Mouse (Mus musculus) limb, embryonic 11.5 days (tissue): Measurements from ENCODE around the gene Cdh18. TPM values are rescaled to one million over a fixed set of nuclear protein-coding genes. Genes with fewer than 3 reads are reported as not detected.

Experiments used
- ATAC-seq: fragments of 200-750 bp; cut with Nextera tagmentation; 2 replicates; pipeline ENCODE4 v1.8.0; 2017; ENCODE audit warnings: low read depth; ENCODE audit not compliant: insufficient number of reproducible peaks, low FRiP score, low TSS enrichment
- DNase-seq: peaks from one replicate; pipeline ENCODE4 v3.0.0-alpha.2; 2015; ENCODE audit warnings: low spot score
- H3K27ac ChIP-seq: fragments of 300-500 bp; sonication (generic); replicated peaks from 2 replicates; pipeline ENCODE4 v1.5.1; 2014; ENCODE audit warnings: low read depth, mild to moderate bottlenecking, low read length
- H3K27me3 ChIP-seq: fragments of 300-500 bp; sonication (generic); 2 replicates; pipeline ENCODE4 v1.6.1; 2014; ENCODE audit warnings: mild to moderate bottlenecking, low read length, mixed read lengths; ENCODE audit not compliant: control insufficient read depth, insufficient read depth
- H3K36me3 ChIP-seq: fragments of 300-500 bp; sonication (generic); 2 replicates; pipeline ENCODE4 v1.6.1; 2014; ENCODE audit warnings: mild to moderate bottlenecking, low read length, moderate library complexity, mixed read lengths; ENCODE audit not compliant: control insufficient read depth, insufficient read depth
- H3K4me1 ChIP-seq: fragments of 300-500 bp; sonication (generic); 2 replicates; pipeline ENCODE4 v1.6.1; 2014; ENCODE audit warnings: low read length, mixed read lengths; ENCODE audit not compliant: control insufficient read depth, insufficient read depth
- H3K4me2 ChIP-seq: fragments of 300-500 bp; sonication (generic); 2 replicates; pipeline ENCODE4 v1.6.1; 2014; ENCODE audit warnings: low read depth, mild to moderate bottlenecking, moderate library complexity; ENCODE audit not compliant: severe bottlenecking
- H3K4me3 ChIP-seq: fragments of 300-500 bp; sonication (generic); 2 replicates; pipeline ENCODE4 v1.5.1; 2014; ENCODE audit warnings: low read depth, low read length
- H3K9ac ChIP-seq: fragments of 300-500 bp; sonication (generic); 2 replicates; pipeline ENCODE4 v1.6.1; 2014; ENCODE audit warnings: mild to moderate bottlenecking, low read length
- H3K9me3 ChIP-seq: fragments of 300-500 bp; sonication (generic); 2 replicates; pipeline ENCODE4 v1.6.1; 2016; ENCODE audit warnings: low read length; ENCODE audit not compliant: control insufficient read depth
- WGBS: fragments of 180-500 bp; shearing (Covaris S2); extraction: QIAGEN DNeasy Blood & Tissue Kit; methylation state at CpG from one replicate; pipeline ENCODE4 v1.1.7; 2014; 5-methylcytosine and 5-hydroxymethylcytosine counted together
- polyA plus RNA-seq: library from polyadenylated mRNA; unstranded; fragments of >200 nt; fragmentation: Nextera tagmentation; extraction: Ambion mirVana; gene quantifications from 2 replicates; pipeline ENCODE4 v1.2.1, GENCODE M21; 2014

The Cdh18 gene
- not detected in 2 replicates for polyA plus RNA-seq

- no peak within 1 kb of the TSS for H3K27ac ChIP-seq
- no peaks in the 10 kb centered on the region for H3K4me1 ChIP-seq
- H3K4me3 ChIP-seq = no peak within 1 kb of the TSS
- ATAC-seq (no peak), DNase-seq (no peak)
- H3K4me2 ChIP-seq = no peak within 1 kb of the TSS
- no peaks in the 10 kb centered on the region for H3K36me3 ChIP-seq
- H3K9me3 ChIP-seq = no peaks in the 10 kb centered on the region
- 67% methylated on average over 5 of the region's 5 CpGs for WGBS
- H3K27me3 ChIP-seq = no peaks in the 10 kb centered on the region
- H3K9ac ChIP-seq = no peak within 1 kb of the TSS
These were observed at the start of gene Cdh18 for GRCm38 (mm10) chr15:22548711-22549271. Cdh18 (plus strand) TSS chr15:22549022.

- H3K4me3 ChIP-seq = no peak overlapping the region
- no peak for DNase-seq
- no peaks in the 10 kb centered on the region for H3K9me3 ChIP-seq
- H3K27ac ChIP-seq = no peak overlapping the region
- H3K36me3 ChIP-seq = no peaks in the 10 kb centered on the region
- no peaks in the 10 kb centered on the region for H3K27me3 ChIP-seq
- no peaks in the 10 kb centered on the region for H3K4me1 ChIP-seq
- H3K9ac ChIP-seq = no peak overlapping the region
- no peak overlapping the region for H3K4me2 ChIP-seq
- no peak for ATAC-seq
These were observed 37.6 kb upstream of the Cdh18 start for GRCm38 (mm10) chr15:22511271-22511670.

GRCm38 (mm10) chr15:22535828-22536227 lies 13.0 kb upstream of the Cdh18 start:
- Histone ChIP-seq H3K4me2 (no peak overlapping the region), H3K36me3 (no peaks in the 10 kb centered on the region), H3K4me3 (no peak overlapping the region), H3K27ac (no peak overlapping the region), H3K9ac (no peak overlapping the region), H3K4me1 (no peaks in the 10 kb centered on the region), H3K27me3 (no peaks in the 10 kb centered on the region), H3K9me3 (no peaks in the 10 kb centered on the region)
- no peak for ATAC-seq
- 79% methylated on average over 2 of the region's 2 CpGs for WGBS
- no peak for DNase-seq

GRCm38 (mm10) chr15:22577974-22578616 lies 29.3 kb downstream of the Cdh18 start:
- Histone ChIP-seq H3K4me2 (no peak overlapping the region), H3K27ac (no peak overlapping the region), H3K9me3 (no peaks in the 10 kb centered on the region), H3K36me3 (no peaks in the 10 kb centered on the region), H3K4me1 (peaks cover 4% of the 10 kb centered on the region; the same call in 1 of the 2 replicates), H3K27me3 (no peaks in the 10 kb centered on the region), H3K9ac (no peak overlapping the region), H3K4me3 (no peak overlapping the region)
- 2% methylated on average over 4 of the region's 4 CpGs for WGBS
- DNase-seq (peak; percentile 75), ATAC-seq (peak; percentile 86)

- WGBS = 13% methylated on average over 3 of the region's 3 CpGs
These were observed 29.8 kb downstream of the Cdh18 start for GRCm38 (mm10) chr15:22578617-22578990.

GRCm38 (mm10) chr15:22584667-22585066 lies 35.8 kb downstream of the Cdh18 start:
- no peak overlapping the region for H3K27ac ChIP-seq
- 86% methylated on average over 1 of the region's 1 CpGs for WGBS
- ATAC-seq (no peak), DNase-seq (no peak)
- H3K9me3 ChIP-seq = no peaks in the 10 kb centered on the region
- no peaks in the 10 kb centered on the region for H3K27me3 ChIP-seq
- H3K36me3 ChIP-seq = no peaks in the 10 kb centered on the region
- H3K4me2 ChIP-seq = no peak overlapping the region
- no peaks in the 10 kb centered on the region for H3K4me1 ChIP-seq
- no peak overlapping the region for H3K9ac ChIP-seq
- H3K4me3 ChIP-seq = no peak overlapping the region

More at GRCm38 (mm10) chr15:22578617-22578990, 29.8 kb downstream of the Cdh18 start:
- ATAC-seq = peak; percentile 54; the same call in 1 of the 2 replicates
- Histone ChIP-seq H3K27me3 (no peaks in the 10 kb centered on the region), H3K4me1 (peaks cover 4% of the 10 kb centered on the region; the same call in 1 of the 2 replicates), H3K4me2 (no peak overlapping the region), H3K4me3 (no peak overlapping the region), H3K9ac (no peak overlapping the region), H3K36me3 (no peaks in the 10 kb centered on the region), H3K27ac (no peak overlapping the region), H3K9me3 (no peaks in the 10 kb centered on the region)
- DNase-seq = peak; percentile 25

- H3K4me1 ChIP-seq = no peaks in the 10 kb centered on the region
- WGBS = 86% methylated on average over 2 of the region's 2 CpGs
- H3K27me3 ChIP-seq = no peaks in the 10 kb centered on the region
- no peaks in the 10 kb centered on the region for H3K9me3 ChIP-seq
- no peak overlapping the region for H3K9ac ChIP-seq
- H3K36me3 ChIP-seq = no peaks in the 10 kb centered on the region
- no peak overlapping the region for H3K27ac ChIP-seq
- H3K4me3 ChIP-seq = no peak overlapping the region
- DNase-seq = no peak
- no peak overlapping the region for H3K4me2 ChIP-seq
- no peak for ATAC-seq
These were observed 167.6 kb downstream of the Cdh18 start for GRCm38 (mm10) chr15:22716376-22716775.

GRCm38 (mm10) chr15:22717681-22718080 lies 168.9 kb downstream of the Cdh18 start:
- H3K27ac ChIP-seq = no peak overlapping the region
- no peak for DNase-seq
- no peak overlapping the region for H3K9ac ChIP-seq
- no peaks in the 10 kb centered on the region for H3K4me1 ChIP-seq
- WGBS = 87% methylated on average over 3 of the region's 3 CpGs
- H3K27me3 ChIP-seq = no peaks in the 10 kb centered on the region
- no peaks in the 10 kb centered on the region for H3K36me3 ChIP-seq
- H3K4me3 ChIP-seq = no peak overlapping the region
- H3K9me3 ChIP-seq = no peaks in the 10 kb centered on the region
- no peak for ATAC-seq
- no peak overlapping the region for H3K4me2 ChIP-seq
